Mouse (Mus musculus) CH12.LX (cell line): ENCODE measurements around the gene AW011738. TPM values are rescaled to one million over a fixed set of nuclear protein-coding genes. Genes with fewer than 3 reads are reported as not detected.

Experiments used
- DNase-seq: peaks from one replicate; pipeline ENCODE4 v3.0.0-alpha.2; 2013; ENCODE audit errors: extremely low read depth
- H3K27ac ChIP-seq: 2 replicates; pipeline ENCODE4 v1.5.1; 2012; ENCODE audit warnings: low read depth, mild to moderate bottlenecking, control low read depth, moderate library complexity; ENCODE audit not compliant: insufficient read depth
- H3K27me3 ChIP-seq: replicated peaks from 2 replicates; pipeline ENCODE3; 2012; ENCODE audit warnings: inconsistent platforms
- H3K36me3 ChIP-seq, 2 experiments: replicated peaks in 1 of 2; 2 replicates each; pipeline versions ENCODE3 to v1.6.1; 2012; ENCODE audit warnings: inconsistent platforms in 1 of 2, low read length in 1 of 2, mild to moderate bottlenecking in 1 of 2, mixed read lengths in 1 of 2, moderate library complexity in 1 of 2; ENCODE audit not compliant: control insufficient read depth in 1 of 2, insufficient read depth in 1 of 2
- H3K4me1 ChIP-seq, 2 experiments: 2 replicates each; pipeline ENCODE4 v1.6.1; 2012; ENCODE audit warnings: inconsistent platforms in 1 of 2, moderate library complexity in 1 of 2; ENCODE audit not compliant: insufficient read depth in 2 of 2, control insufficient read depth in 1 of 2
- H3K4me2 ChIP-seq: 2 replicates; pipeline ENCODE4 v1.6.1; 2012; ENCODE audit warnings: low read depth, mild to moderate bottlenecking, control low read depth; ENCODE audit not compliant: poor library complexity, insufficient read depth, severe bottlenecking
- H3K4me3 ChIP-seq, 3 experiments: fragments of 150-350 bp in 1 of 3; sonication (generic) in 1 of 3; replicated peaks in 1 of 3; 2 replicates each; pipeline versions ENCODE3 to v1.5.1; 2011 to 2012; ENCODE audit warnings: low read depth in 2 of 3, low read length in 2 of 3, mild to moderate bottlenecking in 2 of 3, moderate library complexity in 2 of 3, control low read depth in 1 of 3, improper control_type of control experiment in 1 of 3, inconsistent platforms in 1 of 3, mixed read lengths in 1 of 3; ENCODE audit not compliant: poor library complexity in 1 of 3
- H3K79me2 ChIP-seq: replicated peaks from 2 replicates; pipeline ENCODE4 v1.6.1; 2012; ENCODE audit warnings: mild to moderate bottlenecking, moderate library complexity; ENCODE audit not compliant: control insufficient read depth, poor library complexity, insufficient read depth, severe bottlenecking; ENCODE audit errors: extremely low read depth
- H3K9ac ChIP-seq: 2 replicates; pipeline ENCODE4 v1.6.1; 2012; ENCODE audit warnings: low read depth, mild to moderate bottlenecking, control low read depth, moderate library complexity; ENCODE audit not compliant: insufficient read depth
- H3K9me3 ChIP-seq: replicated peaks from 2 replicates; pipeline ENCODE3; 2012; ENCODE audit warnings: low read length, inconsistent platforms, mixed read lengths
- BHLHE40 ChIP-seq: IDR thresholded peaks from 2 replicates; pipeline ENCODE4 v1.6.1; 2011; ENCODE audit warnings: mild to moderate bottlenecking, low read depth, low read length, improper control_type of control experiment
- CHD1 ChIP-seq: IDR thresholded peaks from 2 replicates; pipeline ENCODE4 v1.6.1; 2012; ENCODE audit warnings: low read depth, low read length, improper control_type of control experiment, inconsistent platforms
- CHD2 ChIP-seq: IDR thresholded peaks from 2 replicates; pipeline ENCODE4 v1.6.1; 2011; ENCODE audit warnings: low read length, improper control_type of control experiment
- CTCF ChIP-seq, 2 experiments: IDR thresholded peaks in 1 of 2; conservative IDR thresholded peaks in 1 of 2; 2 replicates each; pipeline ENCODE4 v1.5.1; 2011 to 2012; ENCODE audit warnings: low read depth in 2 of 2, low read length in 2 of 2, improper control_type of control experiment in 1 of 2, inconsistent platforms in 1 of 2, mild to moderate bottlenecking in 1 of 2, moderate library complexity in 1 of 2
- EP300 ChIP-seq: IDR thresholded peaks from 2 replicates; pipeline ENCODE4 v1.6.1; 2011; ENCODE audit warnings: low read length, improper control_type of control experiment
- ETS1 ChIP-seq: conservative IDR thresholded peaks from 2 replicates; pipeline ENCODE4 v1.6.1; 2012; ENCODE audit warnings: low read depth, mild to moderate bottlenecking, inconsistent platforms, low read length, improper control_type of control experiment, moderate library complexity
- GABPA ChIP-seq: IDR thresholded peaks from 2 replicates; pipeline ENCODE4 v1.6.1; 2012; ENCODE audit warnings: low read depth, low read length, improper control_type of control experiment, inconsistent platforms; ENCODE audit not compliant: insufficient replicate concordance
- HCFC1 ChIP-seq: IDR thresholded peaks from 2 replicates; pipeline ENCODE4 v1.6.1; 2012; ENCODE audit warnings: low read depth, mild to moderate bottlenecking, inconsistent platforms, low read length, improper control_type of control experiment
- IRF4 ChIP-seq: IDR thresholded peaks from 2 replicates; pipeline ENCODE4 v1.6.1; 2014; ENCODE audit warnings: low read depth, mild to moderate bottlenecking, inconsistent platforms, low read length, improper control_type of control experiment
- JUN ChIP-seq: IDR thresholded peaks from 2 replicates; pipeline ENCODE4 v1.6.1; 2011; ENCODE audit warnings: low read depth, mild to moderate bottlenecking, low read length, improper control_type of control experiment, moderate library complexity; ENCODE audit not compliant: insufficient read depth
- JUND ChIP-seq: conservative IDR thresholded peaks from 2 replicates; pipeline ENCODE4 v1.6.1; 2011; ENCODE audit warnings: low read depth, low read length, improper control_type of control experiment
- MAFK ChIP-seq: IDR thresholded peaks from 2 replicates; pipeline ENCODE4 v1.6.1; 2011; ENCODE audit warnings: low read length, improper control_type of control experiment; ENCODE audit not compliant: insufficient replicate concordance
- MEF2A ChIP-seq: IDR thresholded peaks from 2 replicates; pipeline ENCODE4 v1.6.1; 2014; ENCODE audit warnings: low read depth, mild to moderate bottlenecking, inconsistent platforms, low read length, improper control_type of control experiment, borderline replicate concordance
- PAX5 ChIP-seq: IDR thresholded peaks from 2 replicates; pipeline ENCODE4 v1.6.1; 2012; ENCODE audit warnings: low read length, inconsistent platforms, mixed read lengths
- RAD21 ChIP-seq: IDR thresholded peaks from 2 replicates; pipeline ENCODE4 v1.6.1; 2011; ENCODE audit warnings: low read depth, mild to moderate bottlenecking, low read length, improper control_type of control experiment, moderate library complexity
- RCOR1 ChIP-seq: conservative IDR thresholded peaks from 2 replicates; pipeline ENCODE4 v1.6.1; 2012; ENCODE audit warnings: low read depth, mild to moderate bottlenecking, inconsistent platforms, low read length, improper control_type of control experiment
- TCF12 ChIP-seq: IDR thresholded peaks from 2 replicates; pipeline ENCODE4 v1.6.1; 2014; ENCODE audit warnings: low read depth, mild to moderate bottlenecking, inconsistent platforms, low read length, improper control_type of control experiment
- USF2 ChIP-seq: conservative IDR thresholded peaks from 2 replicates; pipeline ENCODE4 v1.6.1; 2011; ENCODE audit warnings: low read depth, low read length, improper control_type of control experiment
- ZC3H11A ChIP-seq: IDR thresholded peaks from 2 replicates; pipeline ENCODE4 v1.6.1; 2012; ENCODE audit warnings: low read depth, mild to moderate bottlenecking, inconsistent platforms, low read length, improper control_type of control experiment
- ZKSCAN1 ChIP-seq: IDR thresholded peaks from 2 replicates; pipeline ENCODE4 v1.6.1; 2012; ENCODE audit warnings: low read depth, inconsistent platforms, low read length, improper control_type of control experiment, borderline replicate concordance
- dilution Hi-C: fragments of 300-500 bp; cut with MboI; formaldehyde crosslinking; loops from 2 replicates; pipeline ENCODE4 v1.14.3; 2020; ENCODE audit warnings: low sequenced_read_pairs; ENCODE audit not compliant: extremely low pct_unique_long_range_greater_than_20kb, extremely low pct_ligation_motif_present
- in situ Hi-C: fragments of 300-500 bp; cut with MboI; formaldehyde crosslinking; loops from 3 replicates; pipeline ENCODE4 v1.14.3; 2019; ENCODE audit warnings: low sequenced_read_pairs, low pct_ligation_motif_present, low pct_unique_long_range_greater_than_20kb, mixed read lengths
- polyA plus RNA-seq: library from polyadenylated mRNA; unstranded; fragments of >175 nt; gene quantifications from 2 replicates; pipeline ENCODE4 v1.2.1, GENCODE M21; 2012; ENCODE audit warnings: low read depth; ENCODE audit not compliant: insufficient read length
- total RNA-seq, 2 experiments: library from RNA; depleted of rRNA; stranded (reverse); fragments of 300-350 nt in 1 of 2; fragments of >200 nt in 1 of 2; gene quantifications; 2 replicates each; pipeline ENCODE4 v1.2.3; 2012 to 2014

The AW011738 gene
- total and polyA plus RNA-seq, 3 experiments, result 0.15 to 1.6 (median 0.20) TPM

DNA sequence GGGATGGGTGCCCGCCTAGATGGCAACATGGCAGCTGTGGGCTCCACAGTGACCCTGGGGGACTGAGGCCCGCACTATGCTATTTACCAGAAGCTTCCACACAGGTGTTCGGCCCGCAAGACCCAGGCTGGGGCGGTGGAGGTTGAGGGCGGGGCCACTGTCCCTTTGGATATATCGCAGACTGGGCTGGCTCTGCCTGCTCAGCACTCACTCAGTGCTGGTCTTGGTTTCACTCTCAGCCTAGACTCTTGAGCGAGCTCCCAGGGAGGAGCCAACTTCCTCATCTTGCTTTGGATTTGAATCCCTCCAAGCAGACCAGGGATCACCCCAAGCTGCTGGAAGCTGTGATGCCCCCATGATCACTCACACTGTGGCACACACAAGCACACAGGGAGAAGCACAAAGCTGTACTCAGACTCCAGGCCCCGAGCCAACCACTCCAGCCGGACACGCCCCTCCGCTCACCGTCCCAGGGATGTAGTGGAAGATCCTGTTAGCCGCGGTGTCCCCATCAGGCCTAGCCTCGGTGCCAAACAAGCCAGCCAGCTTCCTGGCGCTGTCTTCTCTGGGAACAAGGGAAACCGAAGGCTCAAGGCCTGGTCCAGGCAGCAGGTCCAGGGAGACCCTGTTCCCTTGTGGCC lies 24.8 kb downstream of the AW011738 start:
- Histone ChIP-seq H3K9me3 (no peaks in the 10 kb centered on the region), H3K36me3 (peaks cover 37 to 52% of the 10 kb centered on the region in 2 experiments), H3K4me2 (no peak overlapping the region), H3K9ac (no peak overlapping the region), H3K27me3 (no peaks in the 10 kb centered on the region), H3K27ac (no peak overlapping the region), H3K79me2 (no peaks in the 10 kb centered on the region), H3K4me3 (no peak overlapping the region), H3K4me1 (peaks cover 0 to 14% of the 10 kb centered on the region in 2 experiments; a peak in 2 of 4 replicates)
- no peak for DNase-seq
- dilution Hi-C loops, result no loop called here
- in situ Hi-C loops, result no loop called here
- TF ChIP-seq CTCF (conservative IDR thresholded peaks at IDR 0.05 in 1 of 2, IDR thresholded peaks at IDR 0.05 in 1 of 2; ENCODE audit: low read depth in 2 of 2, low read length in 2 of 2) (no peak), ETS1 (no peak), EP300 (no peak), GABPA (no peak), USF2 (no peak), HCFC1 (no peak), RCOR1 (no peak), MAFK (no peak), RAD21 (no peak), CHD1 (no peak)

- in situ Hi-C loops (no loop called here), dilution Hi-C loops (no loop called here)
- Histone ChIP-seq H3K4me3 (no peak overlapping the region), H3K79me2 (no peaks in the 10 kb centered on the region), H3K27me3 (no peaks in the 10 kb centered on the region), H3K4me2 (no peak overlapping the region), H3K36me3 (peaks cover 40 to 55% of the 10 kb centered on the region in 2 experiments), H3K9ac (no peak overlapping the region), H3K27ac (no peak overlapping the region), H3K4me1 (peaks cover 0 to 16% of the 10 kb centered on the region in 2 experiments; a peak in 2 of 4 replicates), H3K9me3 (no peaks in the 10 kb centered on the region)
- TF ChIP-seq HCFC1 (no peak), CHD2 (no peak), CHD1 (no peak), MEF2A (no peak), ZKSCAN1 (no peak), TCF12 (no peak), PAX5 (no peak), MAFK (no peak), BHLHE40 (no peak), ZC3H11A (no peak), JUN (no peak), JUND (no peak), IRF4 (no peak), RAD21 (no peak), CTCF (conservative IDR thresholded peaks at IDR 0.05 in 1 of 2, IDR thresholded peaks at IDR 0.05 in 1 of 2; ENCODE audit: low read depth in 2 of 2, low read length in 2 of 2) (no peak)
- no peak for DNase-seq
These were observed 25.4 kb downstream of the AW011738 start for GRCm38 (mm10) chr4:156228393-156229024.
